Mouse (Mus musculus): ENCODE measurements around the gene Prpf19. TPM values are rescaled to one million over a fixed set of nuclear protein-coding genes. Genes with fewer than 3 reads are reported as not detected.
A peak's percentile ranks its signal among the peaks of the same experiment; 100 is the strongest.

The Prpf19 gene
- polyA plus RNA-seq, 1 experiment from 2014 or later = 48.8 TPM

GRCm38 (mm10) chr19:10940801-10941457 is 45.9 kb downstream of the Prpf19 start:
- Histone ChIP-seq H3K27me3 (ENCODE audit: control insufficient read depth, insufficient read depth, low read length) (no peaks in the 10 kb centered on the region), H3K36me3 (ENCODE audit: control insufficient read depth, insufficient read depth, low read length) (peaks cover 29% of the 10 kb centered on the region), H3K27ac (ENCODE audit: low read depth, low read length) (peak overlapping the region; percentile 76), H3K9me3 (ENCODE audit: control insufficient read depth, low read length) (no peaks in the 10 kb centered on the region), H3K4me3 (ENCODE audit: low read depth, low read length) (peak overlapping the region; percentile 33), H3K9ac (replicated peaks; ENCODE audit: low read depth, low read length) (peak overlapping the region; percentile 57), H3K4me1 (ENCODE audit: control insufficient read depth, insufficient read depth, low read length) (peaks cover 9% of the 10 kb centered on the region), H3K4me2 (ENCODE audit: low read depth, low read length) (peak overlapping the region; percentile 81)
- ATAC-seq (ENCODE audit: low read depth) = peak; percentile 84
- WGBS = 1% methylated on average over 40 of the region's 40 CpGs

GRCm38 (mm10) chr19:10943955-10944354 is 48.9 kb downstream of the Prpf19 start:
- no peak overlapping the region for H3K4me2 ChIP-seq (ENCODE audit: low read depth, low read length)
- H3K27ac ChIP-seq (ENCODE audit: low read depth, low read length) = no peak overlapping the region
- H3K4me3 ChIP-seq (ENCODE audit: low read depth, low read length) = no peak overlapping the region
- H3K36me3 ChIP-seq (ENCODE audit: control insufficient read depth, insufficient read depth, low read length) = peaks cover 29% of the 10 kb centered on the region
- no peaks in the 10 kb centered on the region for H3K9me3 ChIP-seq (ENCODE audit: control insufficient read depth, low read length)
- no peak for ATAC-seq (ENCODE audit: low read depth)
- H3K9ac ChIP-seq (replicated peaks; ENCODE audit: low read depth, low read length) = no peak overlapping the region
- no peaks in the 10 kb centered on the region for H3K27me3 ChIP-seq (ENCODE audit: control insufficient read depth, insufficient read depth, low read length)
- peaks cover 26% of the 10 kb centered on the region for H3K4me1 ChIP-seq (ENCODE audit: control insufficient read depth, insufficient read depth, low read length)
- WGBS = 90% methylated on average over 3 of the region's 3 CpGs

- Histone ChIP-seq H3K9ac (replicated peaks; ENCODE audit: low read depth, low read length) (no peak overlapping the region), H3K9me3 (ENCODE audit: control insufficient read depth, low read length) (no peaks in the 10 kb centered on the region), H3K27ac (ENCODE audit: low read depth, low read length) (no peak overlapping the region), H3K4me3 (ENCODE audit: low read depth, low read length) (no peak overlapping the region), H3K4me2 (ENCODE audit: low read depth, low read length) (no peak overlapping the region), H3K27me3 (ENCODE audit: control insufficient read depth, insufficient read depth, low read length) (no peaks in the 10 kb centered on the region), H3K4me1 (ENCODE audit: control insufficient read depth, insufficient read depth, low read length) (peaks cover 20% of the 10 kb centered on the region), H3K36me3 (ENCODE audit: control insufficient read depth, insufficient read depth, low read length) (peaks cover 29% of the 10 kb centered on the region)
- 90% methylated on average over 3 of the region's 3 CpGs for WGBS
- ATAC-seq (ENCODE audit: low read depth) = no peak
Observed at GRCm38 (mm10) chr19:10946506-10946905, 51.5 kb downstream of the Prpf19 start.

- no peaks in the 10 kb centered on the region for H3K9me3 ChIP-seq (ENCODE audit: control insufficient read depth, low read length)
- 92% methylated on average over 5 of the region's 5 CpGs for WGBS
- peak overlapping the region; percentile 100 for H3K4me2 ChIP-seq (ENCODE audit: low read depth, low read length)
- H3K9ac ChIP-seq (replicated peaks; ENCODE audit: low read depth, low read length) = peak overlapping the region; percentile 32; the same call in 1 of the 2 replicates
- H3K4me1 ChIP-seq (ENCODE audit: control insufficient read depth, insufficient read depth, low read length) = peaks cover 20% of the 10 kb centered on the region
- peaks cover 27% of the 10 kb centered on the region for H3K36me3 ChIP-seq (ENCODE audit: control insufficient read depth, insufficient read depth, low read length)
- no peak for ATAC-seq (ENCODE audit: low read depth)
- no peak overlapping the region for H3K27ac ChIP-seq (ENCODE audit: low read depth, low read length)
- H3K27me3 ChIP-seq (ENCODE audit: control insufficient read depth, insufficient read depth, low read length) = no peaks in the 10 kb centered on the region
- peak overlapping the region; percentile 54; the same call in 1 of the 2 replicates for H3K4me3 ChIP-seq (ENCODE audit: low read depth, low read length)
Observed at GRCm38 (mm10) chr19:10947219-10947618, 52.2 kb downstream of the Prpf19 start.

GRCm38 (mm10) chr19:10948416-10948815 is 53.4 kb downstream of the Prpf19 start:
- 0 out of 2 replicates have a peak, but pooled peaks have one; percentile 1 for ATAC-seq (ENCODE audit: low read depth)
- peak overlapping the region; percentile 54 for H3K4me3 ChIP-seq (ENCODE audit: low read depth, low read length)
- H3K27me3 ChIP-seq (ENCODE audit: control insufficient read depth, insufficient read depth, low read length) = no peaks in the 10 kb centered on the region
- peaks cover 16% of the 10 kb centered on the region for H3K36me3 ChIP-seq (ENCODE audit: control insufficient read depth, insufficient read depth, low read length)
- no peak overlapping the region for H3K27ac ChIP-seq (ENCODE audit: low read depth, low read length)
- H3K4me1 ChIP-seq (ENCODE audit: control insufficient read depth, insufficient read depth, low read length) = peaks cover 20% of the 10 kb centered on the region
- WGBS = under 1% methylated on average over 20 of the region's 20 CpGs
- peak overlapping the region; percentile 80 for H3K9ac ChIP-seq (replicated peaks; ENCODE audit: low read depth, low read length)
- H3K4me2 ChIP-seq (ENCODE audit: low read depth, low read length) = peak overlapping the region; percentile 100
- no peaks in the 10 kb centered on the region for H3K9me3 ChIP-seq (ENCODE audit: control insufficient read depth, low read length)

- Histone ChIP-seq H3K4me1 (ENCODE audit: control insufficient read depth, insufficient read depth, low read length) (peaks cover 20% of the 10 kb centered on the region), H3K4me2 (ENCODE audit: low read depth, low read length) (peak within 1 kb of the TSS; percentile 100), H3K9ac (replicated peaks; ENCODE audit: low read depth, low read length) (peak within 1 kb of the TSS; percentile 80), H3K27ac (ENCODE audit: low read depth, low read length) (peak within 1 kb of the TSS; percentile 39; the same call in 1 of the 2 replicates), H3K27me3 (ENCODE audit: control insufficient read depth, insufficient read depth, low read length) (no peaks in the 10 kb centered on the region), H3K9me3 (ENCODE audit: control insufficient read depth, low read length) (no peaks in the 10 kb centered on the region), H3K36me3 (ENCODE audit: control insufficient read depth, insufficient read depth, low read length) (peaks cover 9% of the 10 kb centered on the region), H3K4me3 (ENCODE audit: low read depth, low read length) (peak within 1 kb of the TSS; percentile 54)
- ATAC-seq (ENCODE audit: low read depth) = peak; percentile 99
- WGBS = under 1% methylated on average over 30 of the region's 30 CpGs
Observed at GRCm38 (mm10) chr19:10949112-10949511, 54.1 kb downstream of the Prpf19 start, which contains the start of gene Ccdc86. TSS of gene Ccdc86 (minus strand) at chr19:10949266.

GRCm38 (mm10) chr19:10949558-10949957 is 54.5 kb downstream of the Prpf19 start:
- Histone ChIP-seq H3K36me3 (ENCODE audit: control insufficient read depth, insufficient read depth, low read length) (peaks cover 4% of the 10 kb centered on the region; the same call in 1 of the 2 replicates), H3K27me3 (ENCODE audit: control insufficient read depth, insufficient read depth, low read length) (no peaks in the 10 kb centered on the region), H3K4me3 (ENCODE audit: low read depth, low read length) (peak overlapping the region; percentile 54), H3K9me3 (ENCODE audit: control insufficient read depth, low read length) (no peaks in the 10 kb centered on the region), H3K4me2 (ENCODE audit: low read depth, low read length) (peak overlapping the region; percentile 100), H3K27ac (ENCODE audit: low read depth, low read length) (peak overlapping the region; percentile 39; the same call in 1 of the 2 replicates), H3K4me1 (ENCODE audit: control insufficient read depth, insufficient read depth, low read length) (peaks cover 20% of the 10 kb centered on the region), H3K9ac (replicated peaks; ENCODE audit: low read depth, low read length) (peak overlapping the region; percentile 28; the same call in 1 of the 2 replicates)
- peak; percentile 1; the same call in 1 of the 2 replicates for ATAC-seq (ENCODE audit: low read depth)
- WGBS = 34% methylated on average over 9 of the region's 9 CpGs

GRCm38 (mm10) chr19:10952021-10952939 is 57.2 kb downstream of the Prpf19 start:
- H3K27me3 ChIP-seq (ENCODE audit: control insufficient read depth, insufficient read depth, low read length) = no peaks in the 10 kb centered on the region
- H3K4me2 ChIP-seq (ENCODE audit: low read depth, low read length) = no peak overlapping the region
- H3K4me1 ChIP-seq (ENCODE audit: control insufficient read depth, insufficient read depth, low read length) = peaks cover 15% of the 10 kb centered on the region
- H3K9ac ChIP-seq (replicated peaks; ENCODE audit: low read depth, low read length) = no peak overlapping the region
- no peaks in the 10 kb centered on the region for H3K36me3 ChIP-seq (ENCODE audit: control insufficient read depth, insufficient read depth, low read length)
- H3K4me3 ChIP-seq (ENCODE audit: low read depth, low read length) = no peak overlapping the region
- no peaks in the 10 kb centered on the region for H3K9me3 ChIP-seq (ENCODE audit: control insufficient read depth, low read length)
- H3K27ac ChIP-seq (ENCODE audit: low read depth, low read length) = no peak overlapping the region
- WGBS = 73% methylated on average over 11 of the region's 11 CpGs
- no peak for ATAC-seq (ENCODE audit: low read depth)

Measured in neural tube, embryonic 14.5 days (tissue).